Mouse (Mus musculus) E14TG2a.4 (cell line): ENCODE data around the gene Cptp.

Experiments used
- CTCF ChIP-seq: conservative IDR thresholded peaks from 2 replicates; pipeline ENCODE4 v1.5.1; 2014; ENCODE audit warnings: low read length
- NANOG ChIP-seq: IDR thresholded peaks from 2 replicates; pipeline ENCODE4 v1.6.1; 2014; ENCODE audit warnings: borderline replicate concordance, low read length, mixed read lengths

DNA sequence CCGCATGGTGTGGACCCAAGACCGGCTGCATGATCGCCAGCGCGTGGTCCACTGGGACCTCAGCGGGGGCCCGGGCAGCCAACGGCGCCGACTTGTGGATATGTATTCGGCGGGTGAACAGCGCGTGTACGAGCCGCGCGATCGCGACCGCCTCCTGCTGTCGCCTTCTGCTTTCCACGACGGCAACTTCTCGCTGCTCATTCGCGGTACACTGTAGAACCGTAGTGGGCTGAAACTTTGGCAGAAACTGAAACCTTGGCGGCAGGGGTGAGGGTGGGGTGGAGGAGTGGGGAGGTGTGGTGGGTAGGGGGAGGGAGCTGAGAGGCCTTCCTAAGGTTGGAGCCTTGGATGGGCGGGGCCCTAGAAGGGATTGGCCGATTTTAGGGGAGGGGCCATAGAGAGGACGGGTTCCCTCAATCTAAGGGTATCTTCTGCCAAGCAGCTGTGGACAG, 28.2 kb downstream of the Cptp start:
- TF ChIP-seq CTCF (no peak), NANOG (no peak)
